Mouse (Mus musculus) erythroblast, embryonic 14.5 days (primary cell): ENCODE data around the gene Rpp38.

Experiments used
- GATA1 ChIP-seq: IDR thresholded peaks from 2 replicates; pipeline ENCODE4 v1.6.1; 2012; ENCODE audit warnings: low read length, inconsistent platforms, mixed read lengths
- TAL1 ChIP-seq: IDR thresholded peaks from 3 replicates; pipeline ENCODE4 v1.6.1; 2012; ENCODE audit warnings: low read length, inconsistent platforms, mixed read lengths

- TF ChIP-seq TAL1 = no peak
- no peak for TF ChIP-seq GATA1
Observed at GRCm38 (mm10) chr2:3285709-3286108, 46.7 kb downstream of the Rpp38 start.
